Mouse (Mus musculus) limb, embryonic 14.5 days (tissue): Measurements from ENCODE around the gene Hs6st3. TPM values are rescaled to one million over a fixed set of nuclear protein-coding genes. Genes with fewer than 3 reads are reported as not detected.
A peak's percentile ranks its signal among the peaks of the same experiment; 100 is the strongest.

Experiments used
- ATAC-seq: fragments of 200-750 bp; cut with Nextera tagmentation; 2 replicates; pipeline ENCODE4 v1.8.0; 2017; ENCODE audit warnings: low read depth, moderate number of reproducible peaks, moderate TSS enrichment; ENCODE audit not compliant: low FRiP score
- DNase-seq: peaks from one replicate; pipeline ENCODE4 v3.0.0-alpha.2; 2015; ENCODE audit warnings: low spot score
- H3K27ac ChIP-seq: fragments of 300-500 bp; sonication (generic); replicated peaks from 2 replicates; pipeline ENCODE4 v1.5.1; 2014; ENCODE audit warnings: low read depth, mild to moderate bottlenecking, low read length, moderate library complexity, mixed read lengths
- H3K27me3 ChIP-seq: fragments of 300-500 bp; sonication (generic); 2 replicates; pipeline ENCODE4 v1.6.1; 2014; ENCODE audit warnings: low read length, mixed read lengths; ENCODE audit not compliant: control insufficient read depth, insufficient read depth
- H3K36me3 ChIP-seq: fragments of 300-500 bp; sonication (generic); 2 replicates; pipeline ENCODE4 v1.6.1; 2014; ENCODE audit warnings: mild to moderate bottlenecking, low read length, moderate library complexity, mixed read lengths; ENCODE audit not compliant: control insufficient read depth, insufficient read depth
- H3K4me1 ChIP-seq: fragments of 300-500 bp; sonication (generic); 2 replicates; pipeline ENCODE4 v1.6.1; 2014; ENCODE audit warnings: antibody characterized with exemption, low read length, mixed read lengths; ENCODE audit not compliant: control insufficient read depth, insufficient read depth
- H3K4me2 ChIP-seq: fragments of 300-500 bp; sonication (generic); replicated peaks from 2 replicates; pipeline ENCODE4 v1.6.1; 2014; ENCODE audit warnings: low read depth, mild to moderate bottlenecking, low read length, moderate library complexity; ENCODE audit not compliant: severe bottlenecking
- H3K4me3 ChIP-seq: fragments of 300-500 bp; sonication (generic); replicated peaks from 2 replicates; pipeline ENCODE4 v1.5.1; 2014; ENCODE audit warnings: low read length
- H3K9ac ChIP-seq: fragments of 300-500 bp; sonication (generic); 2 replicates; pipeline ENCODE4 v1.6.1; 2014; ENCODE audit warnings: mild to moderate bottlenecking, low read depth, low read length, moderate library complexity; ENCODE audit not compliant: severe bottlenecking
- H3K9me3 ChIP-seq: fragments of 300-500 bp; sonication (generic); 2 replicates; pipeline ENCODE4 v1.6.1; 2016; ENCODE audit warnings: low read length; ENCODE audit not compliant: control insufficient read depth
- POLR2A ChIP-seq: fragments of 200-500 bp; IDR thresholded peaks from 2 replicates; pipeline ENCODE4 v1.8.0; 2012; ENCODE audit warnings: inconsistent platforms, mild to moderate bottlenecking, moderate library complexity, borderline replicate concordance; ENCODE audit not compliant: insufficient read depth, insufficient read length; ENCODE audit errors: extremely low read depth
- WGBS: fragments of 180-500 bp; shearing (Covaris S2); extraction: QIAGEN DNeasy Blood & Tissue Kit; methylation state at CpG from one replicate; pipeline ENCODE4 v1.1.7; 2014; 5-methylcytosine and 5-hydroxymethylcytosine counted together
- polyA plus RNA-seq, 2 experiments: library from polyadenylated mRNA; depleted of rRNA in 1 of 2; stranded (reverse) in 1 of 2; unstranded in 1 of 2; fragments of >200 nt; fragmentation: Nextera tagmentation in 1 of 2; extraction: Ambion mirVana in 1 of 2; gene quantifications; 2 replicates each; pipeline versions ENCODE4 v1.2.1 to v1.2.3; 2012 to 2014

Hs6st3 gene
- polyA plus RNA-seq, 2 experiments = 0.43 to 0.89 TPM

DNA sequence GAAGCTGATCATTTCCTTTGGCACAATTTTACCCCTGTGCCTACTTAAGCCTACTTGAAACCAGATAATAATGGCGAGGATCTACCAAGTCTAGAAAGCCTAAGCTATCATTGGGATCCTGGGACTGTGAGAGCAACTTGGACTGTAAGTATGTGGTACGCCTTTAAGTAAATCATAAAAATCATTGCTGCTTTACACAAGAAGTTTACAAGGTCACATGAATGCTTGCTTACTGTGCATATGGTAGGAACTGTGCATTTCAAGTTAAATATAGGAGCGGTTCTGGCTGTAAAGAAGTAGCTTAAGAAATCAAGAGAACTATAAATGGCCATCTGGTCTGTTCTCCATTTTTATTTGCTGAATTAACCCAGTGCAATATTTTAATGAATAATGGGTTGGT lies 495.5 kb downstream of the Hs6st3 start:
- 24% methylated on average over 3 of the region's 3 CpGs for WGBS
- ATAC-seq = peak; percentile 77
- Histone ChIP-seq H3K36me3 (no peaks in the 10 kb centered on the region), H3K9ac (no peak overlapping the region), H3K4me3 (no peak overlapping the region), H3K4me1 (peaks cover 11% of the 10 kb centered on the region; the same call in 1 of the 2 replicates), H3K27me3 (no peaks in the 10 kb centered on the region), H3K4me2 (no peak overlapping the region), H3K9me3 (no peaks in the 10 kb centered on the region), H3K27ac (no peak overlapping the region)
- no peak for TF ChIP-seq POLR2A
- peak; percentile 33 for DNase-seq

GRCm38 (mm10) chr14:119642874-119643273 lies 504.7 kb downstream of the Hs6st3 start:
- Histone ChIP-seq H3K4me3 (no peak overlapping the region), H3K4me1 (no peaks in the 10 kb centered on the region), H3K4me2 (no peak overlapping the region), H3K9me3 (no peaks in the 10 kb centered on the region), H3K27ac (no peak overlapping the region), H3K36me3 (no peaks in the 10 kb centered on the region), H3K9ac (no peak overlapping the region), H3K27me3 (no peaks in the 10 kb centered on the region)
- TF ChIP-seq POLR2A = no peak
- 96% methylated on average over 1 of the region's 1 CpGs for WGBS
- DNase-seq (no peak), ATAC-seq (no peak)

DNA sequence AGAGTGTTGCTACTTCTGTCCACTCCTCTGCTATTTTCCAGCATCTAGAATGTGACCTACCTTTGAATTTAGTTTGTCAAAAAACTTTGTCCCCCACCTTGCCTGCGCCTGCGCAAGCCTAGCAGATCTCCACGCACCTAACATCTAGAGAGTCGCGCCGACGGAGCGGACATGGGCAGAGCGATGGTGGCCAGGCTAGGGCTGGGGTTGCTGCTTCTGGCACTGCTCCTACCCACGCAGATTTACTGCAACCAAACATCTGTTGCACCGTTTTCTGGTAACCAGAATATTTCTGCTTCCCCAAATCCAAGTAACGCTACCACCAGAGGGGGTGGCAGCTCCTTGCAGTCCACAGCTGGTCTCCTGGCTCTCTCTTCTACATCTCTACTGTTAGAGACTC lies 505.7 kb downstream of the Hs6st3 start:
- no peaks in the 10 kb centered on the region for H3K27me3 ChIP-seq
- TF ChIP-seq POLR2A = no peak
- 90% methylated on average over 12 of the region's 12 CpGs for WGBS
- ATAC-seq (no peak), DNase-seq (no peak)
- H3K36me3 ChIP-seq = no peaks in the 10 kb centered on the region
- H3K4me3 ChIP-seq = no peak overlapping the region
- H3K4me2 ChIP-seq = no peak overlapping the region
- H3K4me1 ChIP-seq = no peaks in the 10 kb centered on the region
- no peaks in the 10 kb centered on the region for H3K9me3 ChIP-seq
- H3K9ac ChIP-seq = no peak overlapping the region
- no peak overlapping the region for H3K27ac ChIP-seq

DNA sequence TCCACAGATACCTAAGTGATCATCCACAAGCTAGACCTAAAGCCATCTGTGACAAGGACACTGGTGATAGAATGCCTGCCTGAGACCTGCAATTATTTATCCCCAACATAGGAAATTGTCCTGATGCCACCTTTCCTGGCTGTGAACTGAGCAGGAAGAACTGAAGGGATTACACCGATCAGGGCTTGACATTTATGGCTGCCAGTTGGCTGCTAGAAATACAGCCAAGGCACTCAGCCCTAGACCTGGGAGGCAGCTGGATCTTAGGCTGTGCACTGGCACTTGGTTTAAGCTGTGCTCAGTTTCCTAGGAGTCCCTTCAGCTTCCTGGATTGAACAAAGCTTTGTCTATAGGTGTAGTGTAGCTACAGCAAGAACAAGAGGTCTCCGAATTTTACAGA lies 518.8 kb downstream of the Hs6st3 start:
- no peak for ATAC-seq
- H3K9ac ChIP-seq = no peak overlapping the region
- H3K9me3 ChIP-seq = no peaks in the 10 kb centered on the region
- H3K4me2 ChIP-seq = no peak overlapping the region
- 59% methylated on average over 2 of the region's 2 CpGs for WGBS
- no peak for TF ChIP-seq POLR2A
- H3K4me3 ChIP-seq = no peak overlapping the region
- no peak for DNase-seq
- H3K27ac ChIP-seq = no peak overlapping the region
- no peaks in the 10 kb centered on the region for H3K27me3 ChIP-seq
- H3K4me1 ChIP-seq = no peaks in the 10 kb centered on the region
- H3K36me3 ChIP-seq = no peaks in the 10 kb centered on the region

DNA sequence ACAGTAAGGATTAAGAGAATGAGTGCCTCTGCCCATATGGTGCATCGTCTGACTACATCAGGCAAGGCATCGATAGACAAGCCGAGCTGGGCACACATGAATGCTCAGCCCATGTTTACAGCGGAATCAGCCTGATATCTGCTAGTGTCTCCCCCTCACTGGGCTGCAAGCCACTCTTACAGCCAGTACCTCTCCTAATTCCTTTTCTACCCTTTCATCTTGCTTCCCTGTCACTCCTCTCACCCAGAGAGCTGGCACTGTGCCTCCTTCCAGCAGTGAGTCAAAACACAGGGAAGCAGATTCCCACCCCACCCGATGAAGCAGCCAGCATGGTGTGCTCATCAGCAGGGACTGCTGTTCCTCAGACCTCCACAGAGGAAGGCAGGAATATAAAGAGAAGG lies 527.6 kb downstream of the Hs6st3 start:
- no peaks in the 10 kb centered on the region for H3K27me3 ChIP-seq
- no peak overlapping the region for H3K4me2 ChIP-seq
- WGBS = 78% methylated on average over 5 of the region's 5 CpGs
- ATAC-seq (no peak), DNase-seq (no peak)
- no peak overlapping the region for H3K9ac ChIP-seq
- no peak overlapping the region for H3K27ac ChIP-seq
- no peaks in the 10 kb centered on the region for H3K36me3 ChIP-seq
- H3K4me1 ChIP-seq = no peaks in the 10 kb centered on the region
- H3K4me3 ChIP-seq = no peak overlapping the region
- no peak for TF ChIP-seq POLR2A
- no peaks in the 10 kb centered on the region for H3K9me3 ChIP-seq

- 93% methylated on average over 1 of the region's 1 CpGs for WGBS
- ATAC-seq (no peak), DNase-seq (no peak)
- Histone ChIP-seq H3K4me1 (no peaks in the 10 kb centered on the region), H3K36me3 (no peaks in the 10 kb centered on the region), H3K27ac (no peak overlapping the region), H3K4me2 (no peak overlapping the region), H3K9ac (no peak overlapping the region), H3K4me3 (no peak overlapping the region), H3K27me3 (no peaks in the 10 kb centered on the region), H3K9me3 (no peaks in the 10 kb centered on the region)
- no peak for TF ChIP-seq POLR2A
Observed at GRCm38 (mm10) chr14:119667421-119667820, 529.3 kb downstream of the Hs6st3 start.
